Mouse (Mus musculus): Measurements from ENCODE around the gene Cnpy2. TPM values are rescaled to one million over a fixed set of nuclear protein-coding genes. Genes with fewer than 3 reads are reported as not detected.

The Cnpy2 gene
- polyA plus RNA-seq, 1 experiment from 2014 or later = 227 TPM

DNA sequence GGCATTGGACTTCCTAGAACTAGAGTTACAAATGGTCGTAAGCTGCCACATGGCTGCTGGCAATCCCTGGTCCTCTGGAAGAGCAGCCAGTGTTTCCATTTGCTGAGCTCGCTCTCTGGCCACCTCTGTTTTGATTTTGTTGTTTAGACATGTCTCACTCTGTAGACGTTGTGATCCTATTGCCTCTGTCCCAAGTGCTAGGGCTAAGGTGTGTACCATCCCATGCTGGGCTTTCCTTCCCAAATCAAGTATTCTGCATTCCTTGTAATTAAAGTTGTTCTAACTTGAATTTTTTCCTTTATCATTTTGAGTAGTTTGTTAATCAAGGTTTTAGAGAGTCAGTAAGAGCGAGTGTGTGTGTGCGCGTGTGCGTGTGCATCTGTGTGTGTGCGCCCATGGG is 25.3 kb downstream of the Cnpy2 start:
- no peak overlapping the region for H3K9ac ChIP-seq
- H3K27ac ChIP-seq = no peak overlapping the region
- WGBS = 95% methylated on average over 8 of the region's 8 CpGs
- H3K4me3 ChIP-seq = no peak overlapping the region
- no peaks in the 10 kb centered on the region for H3K27me3 ChIP-seq
- no peaks in the 10 kb centered on the region for H3K9me3 ChIP-seq
- H3K36me3 ChIP-seq = peaks cover 27% of the 10 kb centered on the region
- ATAC-seq (ENCODE audit: low FRiP score) = no peak
- H3K4me2 ChIP-seq = no peak overlapping the region
- H3K4me1 ChIP-seq (replicated peaks) = peaks cover 8% of the 10 kb centered on the region

DNA sequence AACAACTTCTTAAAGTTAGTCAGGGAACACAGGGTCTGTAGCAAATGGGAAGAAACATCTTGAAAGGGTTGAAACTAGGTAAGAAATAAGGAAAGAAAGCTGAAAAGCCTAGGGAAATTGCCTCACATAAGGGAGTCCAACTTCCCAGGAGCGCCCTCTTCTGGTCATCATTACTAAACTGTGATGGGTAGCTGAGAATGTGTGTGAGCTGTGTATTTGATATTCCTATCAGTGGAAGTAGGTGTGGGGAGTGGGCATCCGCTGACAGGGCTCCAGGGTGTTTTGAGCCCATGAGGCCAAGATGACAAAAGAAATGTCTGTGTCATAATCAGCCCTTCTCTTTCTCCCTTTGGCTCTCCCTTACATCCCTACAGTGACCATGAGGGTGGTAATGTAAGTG is 36.5 kb downstream of the Cnpy2 start:
- peaks cover 83% of the 10 kb centered on the region for H3K36me3 ChIP-seq
- no peak overlapping the region for H3K27ac ChIP-seq
- H3K27me3 ChIP-seq = no peaks in the 10 kb centered on the region
- no peak overlapping the region for H3K9ac ChIP-seq
- H3K9me3 ChIP-seq = no peaks in the 10 kb centered on the region
- H3K4me3 ChIP-seq = no peak overlapping the region
- H3K4me2 ChIP-seq = no peak overlapping the region
- ATAC-seq (ENCODE audit: low FRiP score) = no peak
- H3K4me1 ChIP-seq (replicated peaks) = no peaks in the 10 kb centered on the region
- WGBS = 56% methylated on average over 2 of the region's 2 CpGs

DNA sequence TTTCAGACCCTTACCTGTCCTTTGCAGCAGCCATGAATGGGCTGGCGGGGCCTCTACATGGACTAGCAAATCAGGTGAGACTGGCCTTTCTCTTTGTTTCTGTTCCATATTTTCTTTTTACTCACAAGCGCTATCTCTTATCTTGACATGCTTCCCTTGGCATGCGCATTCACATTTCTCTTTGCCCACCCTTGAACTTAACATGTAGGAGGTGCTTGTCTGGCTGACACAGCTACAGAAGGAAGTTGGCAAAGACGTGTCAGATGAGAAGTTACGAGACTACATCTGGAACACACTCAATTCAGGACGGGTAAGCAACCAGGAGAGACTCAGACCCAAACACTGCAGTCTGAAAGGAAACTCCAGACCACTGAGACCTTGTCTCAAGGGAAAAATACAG is 37.0 kb downstream of the Cnpy2 start:
- Histone ChIP-seq H3K36me3 (peaks cover 83% of the 10 kb centered on the region), H3K9ac (no peak overlapping the region), H3K4me1 (replicated peaks) (no peaks in the 10 kb centered on the region), H3K27me3 (no peaks in the 10 kb centered on the region), H3K9me3 (no peaks in the 10 kb centered on the region), H3K4me3 (no peak overlapping the region), H3K4me2 (no peak overlapping the region), H3K27ac (no peak overlapping the region)
- WGBS = 94% methylated on average over 6 of the region's 6 CpGs
- ATAC-seq (ENCODE audit: low FRiP score) = no peak

DNA sequence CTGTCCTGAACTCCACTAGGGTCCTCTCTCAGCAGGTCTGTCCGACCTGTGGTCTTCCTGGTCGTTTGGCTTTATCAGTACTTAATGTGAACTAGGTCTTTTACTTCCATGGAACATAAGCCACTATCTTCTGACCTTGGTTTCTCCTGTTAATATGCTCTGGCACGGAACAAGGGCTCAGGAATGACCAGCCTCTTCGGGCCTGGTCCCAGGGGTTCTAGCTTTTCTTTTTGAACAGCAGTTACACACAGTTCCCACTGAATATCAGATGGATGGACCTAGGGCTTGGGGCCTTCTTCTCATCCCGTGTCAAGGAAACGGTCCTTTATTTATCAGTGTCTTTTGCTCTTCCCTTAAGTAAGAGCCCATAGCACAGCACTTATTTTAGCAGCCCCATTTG is 39.6 kb downstream of the Cnpy2 start:
- H3K27ac ChIP-seq = no peak overlapping the region
- ATAC-seq (ENCODE audit: low FRiP score) = no peak
- H3K4me2 ChIP-seq = no peak overlapping the region
- H3K27me3 ChIP-seq = no peaks in the 10 kb centered on the region
- no peak overlapping the region for H3K9ac ChIP-seq
- H3K4me1 ChIP-seq (replicated peaks) = peaks cover 5% of the 10 kb centered on the region
- no peaks in the 10 kb centered on the region for H3K9me3 ChIP-seq
- 95% methylated on average over 6 of the region's 6 CpGs for WGBS
- H3K36me3 ChIP-seq = peaks cover 82% of the 10 kb centered on the region
- no peak overlapping the region for H3K4me3 ChIP-seq

DNA sequence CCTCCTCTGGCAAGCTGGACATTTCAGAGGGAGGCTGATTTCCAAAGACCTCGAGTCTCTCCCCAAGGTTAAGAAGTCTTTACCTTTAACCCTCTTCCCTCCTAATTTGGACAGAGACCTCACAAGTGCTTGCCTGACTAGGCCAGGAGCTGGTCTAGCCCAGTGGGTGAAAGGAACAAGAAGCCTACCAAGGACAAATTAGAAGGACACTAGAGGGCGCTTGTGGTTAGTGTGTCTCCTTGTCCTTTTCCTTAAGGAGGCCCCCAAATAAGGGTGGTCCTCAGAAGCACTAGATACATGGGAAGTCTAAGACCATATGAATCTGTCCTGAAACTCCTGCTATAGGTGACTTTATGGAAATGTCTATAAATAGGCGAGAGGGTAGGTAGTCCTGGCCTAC is 40.3 kb downstream of the Cnpy2 start:
- Histone ChIP-seq H3K4me2 (no peak overlapping the region), H3K4me3 (no peak overlapping the region), H3K9ac (no peak overlapping the region), H3K36me3 (peaks cover 82% of the 10 kb centered on the region), H3K27me3 (no peaks in the 10 kb centered on the region), H3K9me3 (no peaks in the 10 kb centered on the region), H3K27ac (no peak overlapping the region), H3K4me1 (replicated peaks) (peaks cover 13% of the 10 kb centered on the region)
- WGBS = 52% methylated on average over 3 of the region's 3 CpGs
- no peak for ATAC-seq (ENCODE audit: low FRiP score)

DNA sequence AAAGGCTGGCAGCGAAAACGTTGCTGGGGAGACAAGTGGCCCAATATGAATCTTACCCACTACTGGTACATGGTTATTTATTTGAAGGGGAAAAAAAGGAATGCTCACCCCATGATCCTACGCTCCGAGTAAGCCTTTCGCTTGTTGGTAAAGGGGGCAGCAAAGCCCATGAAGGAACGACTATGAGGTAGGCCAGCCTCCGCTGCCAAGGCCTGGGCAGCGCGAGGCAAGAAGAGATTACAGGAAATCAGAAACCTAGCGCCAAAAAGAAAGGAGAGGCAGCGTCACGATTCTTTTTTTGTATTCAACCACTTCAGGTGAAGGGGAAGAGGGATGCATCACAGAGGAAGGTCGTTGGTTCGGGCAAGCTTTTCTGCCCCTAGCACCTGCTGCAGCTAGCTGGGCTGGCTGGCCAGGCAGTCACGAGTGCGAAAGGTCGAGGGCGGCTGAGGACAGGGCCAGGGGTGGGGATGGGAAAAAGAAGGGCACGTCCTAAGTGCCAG is 45.7 kb downstream of the Cnpy2 start:
- peak overlapping the region; percentile 93 for H3K4me2 ChIP-seq
- no peaks in the 10 kb centered on the region for H3K9me3 ChIP-seq
- peaks cover 26% of the 10 kb centered on the region for H3K4me1 ChIP-seq (replicated peaks)
- 15% methylated on average over 19 of the region's 19 CpGs for WGBS
- H3K4me3 ChIP-seq = peak overlapping the region; percentile 66
- peak overlapping the region; percentile 86 for H3K9ac ChIP-seq
- no peak for ATAC-seq (ENCODE audit: low FRiP score)
- peak overlapping the region; percentile 98 for H3K27ac ChIP-seq
- peaks cover 28% of the 10 kb centered on the region for H3K36me3 ChIP-seq
- H3K27me3 ChIP-seq = no peaks in the 10 kb centered on the region

DNA sequence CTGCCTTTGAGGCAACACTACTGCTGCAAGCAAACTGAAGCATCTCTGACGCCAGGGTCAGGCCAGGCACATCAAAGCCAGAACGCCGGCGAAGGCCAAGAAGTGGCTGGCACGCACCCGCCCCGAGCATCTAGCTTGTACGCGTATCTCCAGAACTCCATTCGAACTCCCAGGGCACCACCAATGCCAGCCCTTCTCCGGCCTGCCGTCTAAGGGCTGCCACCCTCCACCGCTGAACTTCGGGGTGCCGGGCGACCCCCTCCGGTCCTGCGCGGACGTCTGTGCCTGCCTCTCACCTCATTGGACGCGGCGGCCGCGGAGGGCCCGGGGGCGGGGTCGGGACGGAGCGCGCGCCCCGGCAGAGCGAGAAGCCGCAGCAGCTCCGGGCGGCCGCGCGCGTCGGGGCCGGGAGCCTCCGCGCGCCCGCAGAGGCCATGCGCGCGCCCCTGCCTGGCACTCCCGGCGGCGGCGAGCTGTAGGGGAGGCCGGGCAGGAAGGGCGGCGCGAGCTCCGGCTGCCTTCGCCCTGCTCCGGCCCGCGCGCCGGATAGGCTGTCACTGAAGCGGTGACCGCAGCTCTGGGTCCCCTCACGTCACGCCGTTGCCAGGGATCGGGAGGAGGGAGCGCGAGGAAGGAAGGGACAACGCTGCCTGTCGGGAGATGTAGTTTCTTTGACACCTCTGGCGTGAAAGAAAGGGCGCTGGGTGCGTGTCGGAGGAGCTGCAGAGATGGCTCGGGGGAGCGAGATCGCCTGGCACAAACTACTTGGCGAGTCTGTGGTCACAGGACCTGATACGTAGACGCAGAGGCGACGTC is 46.4 kb downstream of the Cnpy2 start, which contains the start of gene Coq10a:
Coq10a (minus strand) TSS at position 596 of the 816 bp plus-strand sequence.
- peak; percentile 95 for ATAC-seq (ENCODE audit: low FRiP score)

DNA sequence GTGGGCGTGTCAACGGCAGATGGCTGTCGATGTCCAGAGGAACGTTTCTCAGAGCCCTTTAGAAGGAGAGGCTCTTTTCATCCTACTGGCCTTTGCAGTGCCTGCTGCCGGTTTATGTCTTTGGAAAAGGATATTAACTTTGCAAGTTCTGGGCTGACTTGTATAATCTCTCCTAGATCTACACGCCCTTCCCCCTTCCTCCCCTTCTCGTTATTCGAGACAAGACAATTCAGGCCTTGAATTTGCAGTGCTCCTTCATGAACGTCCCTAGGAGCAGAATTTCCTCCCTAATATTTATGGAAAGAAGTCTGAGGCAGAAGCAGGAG is 46.9 kb downstream of the Cnpy2 start:
- no peaks in the 10 kb centered on the region for H3K9me3 ChIP-seq
- peak overlapping the region; percentile 98 for H3K27ac ChIP-seq
- peak overlapping the region; percentile 66 for H3K4me3 ChIP-seq
- WGBS = 6% methylated on average over 9 of the region's 9 CpGs
- peaks cover 26% of the 10 kb centered on the region for H3K4me1 ChIP-seq (replicated peaks)
- H3K36me3 ChIP-seq = peaks cover 16% of the 10 kb centered on the region
- H3K27me3 ChIP-seq = no peaks in the 10 kb centered on the region
- no peak for ATAC-seq (ENCODE audit: low FRiP score)
- peak overlapping the region; percentile 93 for H3K4me2 ChIP-seq
- peak overlapping the region; percentile 86 for H3K9ac ChIP-seq

More for the DNA sequence above, 46.4 kb downstream of the Cnpy2 start, which contains the start of gene Coq10a:
- WGBS = under 1% methylated on average over 83 of the region's 87 CpGs
- no peaks in the 10 kb centered on the region for H3K9me3 ChIP-seq
- H3K4me1 ChIP-seq (replicated peaks) = peaks cover 26% of the 10 kb centered on the region
- peak within 1 kb of the TSS; percentile 93 for H3K4me2 ChIP-seq
- H3K9ac ChIP-seq = peak within 1 kb of the TSS; percentile 86
- H3K4me3 ChIP-seq = peak within 1 kb of the TSS; percentile 66
- H3K36me3 ChIP-seq = peaks cover 21% of the 10 kb centered on the region
- peak within 1 kb of the TSS; percentile 98 for H3K27ac ChIP-seq
- H3K27me3 ChIP-seq = no peaks in the 10 kb centered on the region

DNA sequence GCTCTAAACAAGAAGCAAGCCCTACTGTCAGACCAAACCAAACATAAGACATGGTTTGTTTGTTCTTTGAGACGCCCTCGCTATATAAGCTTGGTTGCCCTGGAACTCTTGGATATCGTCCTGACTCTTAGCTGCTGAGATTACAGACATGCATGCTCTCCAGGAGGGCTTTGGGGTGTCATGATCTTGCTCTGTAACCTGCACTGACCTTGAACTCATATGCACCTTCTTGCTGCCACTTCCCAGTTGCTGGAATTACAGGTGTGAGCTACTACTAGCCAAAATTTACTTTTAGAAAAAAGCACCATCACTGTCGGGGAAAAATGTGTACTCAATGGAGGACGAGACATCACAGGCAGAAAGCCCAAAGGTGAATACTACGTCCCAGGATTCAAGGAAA is 47.3 kb downstream of the Cnpy2 start:
- ATAC-seq (ENCODE audit: low FRiP score) = no peak
- peak overlapping the region; percentile 86; the same call in 1 of the 2 replicates for H3K9ac ChIP-seq

DNA sequence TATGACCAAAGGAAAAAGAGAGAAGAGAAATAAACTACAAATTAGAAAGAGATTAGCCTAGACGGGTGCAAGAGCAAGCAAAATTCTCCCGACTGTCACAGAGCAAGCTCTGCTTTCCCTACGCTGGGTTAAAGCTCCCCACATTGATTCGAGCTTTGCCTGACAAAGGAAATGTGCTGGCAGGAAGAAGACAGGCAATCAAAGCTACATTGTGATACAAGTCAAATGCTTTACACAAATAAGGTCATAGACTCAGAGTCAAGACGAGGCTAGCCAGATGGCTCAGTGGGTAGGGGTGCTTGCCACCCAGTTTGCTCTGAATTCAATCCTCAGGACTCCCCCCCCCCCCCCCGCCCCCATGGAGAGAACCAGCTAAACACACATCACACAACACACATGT is 47.8 kb downstream of the Cnpy2 start:
- Histone ChIP-seq H3K36me3 (peaks cover 10% of the 10 kb centered on the region), H3K4me2 (no peak overlapping the region), H3K9ac (no peak overlapping the region), H3K27me3 (no peaks in the 10 kb centered on the region), H3K4me1 (replicated peaks) (peaks cover 26% of the 10 kb centered on the region), H3K4me3 (no peak overlapping the region), H3K27ac (no peak overlapping the region), H3K9me3 (no peaks in the 10 kb centered on the region)
- 54% methylated on average over 6 of the region's 6 CpGs for WGBS
- ATAC-seq (ENCODE audit: low FRiP score) = no peak

More for the DNA sequence above, 47.3 kb downstream of the Cnpy2 start:
- Histone ChIP-seq H3K4me1 (replicated peaks) (peaks cover 26% of the 10 kb centered on the region), H3K27ac (peak overlapping the region; percentile 98), H3K9me3 (no peaks in the 10 kb centered on the region), H3K4me3 (peak overlapping the region; percentile 66), H3K27me3 (no peaks in the 10 kb centered on the region), H3K4me2 (peak overlapping the region; percentile 93), H3K36me3 (peaks cover 12% of the 10 kb centered on the region)
- 79% methylated on average over 6 of the region's 6 CpGs for WGBS

DNA sequence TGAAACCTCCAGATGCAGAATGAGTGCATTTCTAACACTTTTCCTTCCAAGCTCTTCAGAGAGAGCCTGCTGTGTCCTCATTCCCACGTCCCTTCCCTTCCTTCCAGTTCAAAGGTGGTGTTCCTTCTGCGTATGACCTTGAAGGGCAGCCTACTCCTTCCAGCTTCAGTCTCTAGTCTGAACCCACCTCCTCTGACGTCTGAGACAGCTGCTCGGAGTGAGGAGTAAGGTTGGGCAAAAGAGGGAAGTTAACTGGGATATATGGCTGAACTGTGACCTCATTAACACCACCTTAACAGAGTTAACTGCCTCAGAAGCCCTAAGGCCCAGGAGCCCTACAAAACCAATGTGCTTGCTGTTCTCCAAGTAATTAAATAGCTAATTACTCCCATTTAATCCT is 48.3 kb downstream of the Cnpy2 start:
- H3K9me3 ChIP-seq = no peaks in the 10 kb centered on the region
- H3K9ac ChIP-seq = no peak overlapping the region
- peaks cover 26% of the 10 kb centered on the region for H3K4me1 ChIP-seq (replicated peaks)
- no peak for ATAC-seq (ENCODE audit: low FRiP score)
- H3K4me2 ChIP-seq = no peak overlapping the region
- H3K4me3 ChIP-seq = no peak overlapping the region
- WGBS = 59% methylated on average over 4 of the region's 4 CpGs
- no peaks in the 10 kb centered on the region for H3K27me3 ChIP-seq
- no peak overlapping the region for H3K27ac ChIP-seq
- peaks cover 4% of the 10 kb centered on the region; the same call in 1 of the 2 replicates for H3K36me3 ChIP-seq

DNA sequence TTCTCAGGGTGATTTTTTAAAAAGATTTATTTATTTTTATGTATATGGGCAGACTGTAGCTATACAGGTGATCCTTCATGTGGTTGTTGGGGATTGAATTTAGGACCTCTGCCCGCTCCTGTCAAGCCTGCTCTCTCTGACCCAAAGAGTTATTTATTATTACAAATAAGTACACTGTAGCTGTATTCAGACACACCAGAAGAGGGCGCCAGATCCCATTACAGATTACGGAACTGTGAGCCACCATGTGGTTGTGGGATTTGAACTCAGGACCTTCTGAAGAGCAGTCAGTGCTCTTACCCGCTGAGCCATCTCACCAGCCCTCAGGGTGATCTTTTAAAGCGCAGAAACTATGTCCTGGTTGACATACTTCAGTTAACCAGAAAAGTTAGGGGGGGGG is 49.9 kb downstream of the Cnpy2 start:
- ATAC-seq (ENCODE audit: low FRiP score) = no peak
- H3K4me3 ChIP-seq = no peak overlapping the region
- H3K9me3 ChIP-seq = no peaks in the 10 kb centered on the region
- H3K27ac ChIP-seq = no peak overlapping the region
- H3K4me2 ChIP-seq = no peak overlapping the region
- H3K9ac ChIP-seq = no peak overlapping the region
- no peaks in the 10 kb centered on the region for H3K27me3 ChIP-seq
- peaks cover 29% of the 10 kb centered on the region for H3K4me1 ChIP-seq (replicated peaks)
- 89% methylated on average over 5 of the region's 5 CpGs for WGBS
- no peaks in the 10 kb centered on the region for H3K36me3 ChIP-seq
